Mouse (Mus musculus): ENCODE measurements around the gene Zfp446. TPM values are rescaled to one million over a fixed set of nuclear protein-coding genes. Genes with fewer than 3 reads are reported as not detected.

The Zfp446 gene
- polyA plus RNA-seq, 1 experiment from 2014 or later, result 5.9 TPM

DNA sequence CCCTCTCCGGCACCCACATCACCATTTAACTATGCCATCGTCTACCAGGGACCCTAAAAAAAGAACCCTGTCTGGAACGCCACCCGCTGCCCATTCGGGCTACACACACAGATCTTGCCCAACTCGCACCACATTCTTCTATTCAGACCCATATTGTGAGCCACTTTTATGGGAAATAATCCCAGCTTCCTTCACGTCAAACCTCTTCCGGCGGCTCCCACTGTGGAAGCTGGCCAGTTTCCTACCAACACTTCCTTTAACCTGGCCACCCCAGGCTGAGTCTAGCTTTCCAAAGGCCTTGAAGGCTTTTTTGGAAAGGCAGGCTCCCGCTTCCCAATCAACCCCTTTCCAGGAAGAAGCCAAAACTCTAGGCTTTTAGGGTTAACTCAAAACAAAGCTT lies 28.9 kb downstream of the Zfp446 start:
- H3K27ac ChIP-seq (replicated peaks; ENCODE audit: low read depth, low read length), result no peak overlapping the region
- no peaks in the 10 kb centered on the region for H3K9me3 ChIP-seq (replicated peaks; ENCODE audit: control insufficient read depth, low read length)
- no peak overlapping the region for H3K4me3 ChIP-seq (ENCODE audit: low read depth, low read length)
- ATAC-seq (replicated peaks; ENCODE audit: insufficient number of reproducible peaks, low FRiP score, low TSS enrichment, low read depth) (no peak), DNase-seq (ENCODE audit: low spot score) (no peak)
- H3K36me3 ChIP-seq (replicated peaks; ENCODE audit: control insufficient read depth, insufficient read depth, low read depth, low read length), result peaks cover 6% of the 10 kb centered on the region; the same call in 1 of the 2 replicates
- H3K4me2 ChIP-seq (ENCODE audit: low read depth, low read length), result no peak overlapping the region
- peaks cover 4% of the 10 kb centered on the region; the same call in 1 of the 2 replicates for H3K27me3 ChIP-seq (ENCODE audit: control insufficient read depth, insufficient read depth, low read length)
- H3K4me1 ChIP-seq (ENCODE audit: control insufficient read depth, insufficient read depth, low read length), result no peaks in the 10 kb centered on the region
- 86% methylated on average over 10 of the region's 10 CpGs for WGBS
- no peak overlapping the region for H3K9ac ChIP-seq (replicated peaks; ENCODE audit: low read length)

DNA sequence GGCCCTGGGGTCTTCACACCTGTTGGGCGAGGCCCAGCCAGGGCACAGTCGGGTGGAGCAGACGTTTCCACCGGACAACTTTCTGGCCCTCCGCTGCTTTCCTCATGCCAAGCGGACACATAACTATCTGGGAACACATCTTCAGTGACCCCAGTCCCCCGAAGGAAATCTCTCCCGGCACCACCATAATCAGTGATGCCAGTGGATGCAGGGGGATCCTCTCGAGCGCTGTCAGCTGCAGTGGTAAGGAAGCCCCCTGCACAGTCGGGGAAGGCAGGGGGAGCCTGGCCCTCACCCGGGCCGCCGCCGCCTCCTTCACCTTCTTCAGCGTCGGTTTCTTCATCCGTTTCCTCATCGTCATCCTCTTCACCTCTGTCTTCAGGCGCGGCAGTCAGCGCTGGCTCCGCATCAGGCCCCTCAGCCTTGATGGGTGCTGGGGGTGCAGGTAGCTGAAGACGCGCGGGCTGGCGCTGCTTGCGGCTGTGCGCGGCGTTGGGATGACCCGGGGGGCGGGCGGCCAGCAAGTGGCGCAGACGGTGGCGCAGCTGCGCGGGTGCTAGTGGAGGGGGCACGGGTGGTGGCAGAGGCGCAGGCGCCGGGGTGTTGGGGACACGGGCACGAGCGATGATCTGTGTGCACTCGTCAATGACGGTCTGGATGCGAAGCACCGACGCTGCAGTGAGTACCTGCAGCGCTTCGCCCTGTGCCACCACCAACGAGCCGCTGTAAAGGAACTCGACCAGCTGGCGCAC lies 29.9 kb downstream of the Zfp446 start:
- Histone ChIP-seq H3K27ac (replicated peaks; ENCODE audit: low read depth, low read length) (no peak overlapping the region), H3K9ac (replicated peaks; ENCODE audit: low read length) (no peak overlapping the region; the same call in 1 of the 2 replicates), H3K36me3 (replicated peaks; ENCODE audit: control insufficient read depth, insufficient read depth, low read depth, low read length) (peaks cover 6% of the 10 kb centered on the region; the same call in 1 of the 2 replicates), H3K27me3 (ENCODE audit: control insufficient read depth, insufficient read depth, low read length) (peaks cover 4% of the 10 kb centered on the region; the same call in 1 of the 2 replicates), H3K4me1 (ENCODE audit: control insufficient read depth, insufficient read depth, low read length) (no peaks in the 10 kb centered on the region), H3K4me3 (ENCODE audit: low read depth, low read length) (peak overlapping the region; percentile 8; the same call in 1 of the 2 replicates), H3K9me3 (replicated peaks; ENCODE audit: control insufficient read depth, low read length) (no peaks in the 10 kb centered on the region), H3K4me2 (ENCODE audit: low read depth, low read length) (peak overlapping the region; percentile 25)
- ATAC-seq (replicated peaks; ENCODE audit: insufficient number of reproducible peaks, low FRiP score, low TSS enrichment, low read depth) (no peak), DNase-seq (ENCODE audit: low spot score) (no peak)
- WGBS, result 38% methylated on average over 57 of the region's 57 CpGs

DNA sequence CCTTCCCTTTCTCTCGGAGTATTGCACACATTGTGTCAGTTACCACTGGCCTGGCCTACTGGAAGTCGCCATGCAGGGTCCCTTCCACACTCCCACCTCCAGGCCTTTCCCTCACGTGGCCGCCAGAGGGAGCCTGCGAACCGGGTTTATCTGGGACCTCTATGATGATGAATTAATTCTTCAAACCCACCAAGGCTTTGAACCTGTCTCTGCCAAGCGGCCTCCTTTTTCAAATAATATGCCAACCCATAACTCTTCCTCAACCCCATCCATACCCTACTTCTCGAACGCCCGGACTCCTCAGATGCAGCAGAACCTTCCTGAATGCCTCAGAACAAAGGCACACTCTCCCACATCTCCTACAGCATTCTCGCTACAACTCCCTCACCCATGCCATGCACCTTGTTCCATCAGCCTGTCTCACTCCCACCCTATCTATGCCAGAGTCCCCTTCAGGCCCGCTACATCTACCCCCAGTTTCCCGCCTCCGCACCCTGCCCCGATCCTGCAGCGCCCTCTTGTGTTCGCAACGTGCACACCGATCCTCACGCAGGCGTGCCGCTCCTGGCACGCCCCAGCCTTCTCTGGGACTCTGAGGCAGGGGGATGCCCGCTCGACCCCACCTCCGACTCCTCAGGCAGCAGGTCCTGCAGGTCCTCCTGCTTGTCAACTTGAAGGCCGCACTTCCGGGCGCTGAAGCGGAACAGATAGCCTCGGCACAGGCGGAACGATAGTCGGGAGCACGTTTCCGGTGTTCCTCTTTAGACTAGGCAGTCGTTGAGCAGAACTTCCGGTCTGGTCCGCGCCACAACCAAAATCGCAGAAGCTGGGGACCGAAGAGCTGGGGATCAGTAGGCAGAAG lies 31.7 kb downstream of the Zfp446 start:
- H3K4me1 ChIP-seq (ENCODE audit: control insufficient read depth, insufficient read depth, low read length), result no peaks in the 10 kb centered on the region
- ATAC-seq (replicated peaks; ENCODE audit: insufficient number of reproducible peaks, low FRiP score, low TSS enrichment, low read depth) (peak; percentile 89), DNase-seq (ENCODE audit: low spot score) (peak; percentile 98)
- peak overlapping the region; percentile 62 for H3K4me3 ChIP-seq (ENCODE audit: low read depth, low read length)
- peaks cover 6% of the 10 kb centered on the region; the same call in 1 of the 2 replicates for H3K36me3 ChIP-seq (replicated peaks; ENCODE audit: control insufficient read depth, insufficient read depth, low read depth, low read length)
- under 1% methylated on average over 42 of the region's 42 CpGs for WGBS
- peak overlapping the region; percentile 83 for H3K4me2 ChIP-seq (ENCODE audit: low read depth, low read length)
- peak overlapping the region; percentile 90 for H3K9ac ChIP-seq (replicated peaks; ENCODE audit: low read length)
- peaks cover 4% of the 10 kb centered on the region; the same call in 1 of the 2 replicates for H3K27me3 ChIP-seq (ENCODE audit: control insufficient read depth, insufficient read depth, low read length)
- no peaks in the 10 kb centered on the region for H3K9me3 ChIP-seq (replicated peaks; ENCODE audit: control insufficient read depth, low read length)
- peak overlapping the region; percentile 95 for H3K27ac ChIP-seq (replicated peaks; ENCODE audit: low read depth, low read length)

DNA sequence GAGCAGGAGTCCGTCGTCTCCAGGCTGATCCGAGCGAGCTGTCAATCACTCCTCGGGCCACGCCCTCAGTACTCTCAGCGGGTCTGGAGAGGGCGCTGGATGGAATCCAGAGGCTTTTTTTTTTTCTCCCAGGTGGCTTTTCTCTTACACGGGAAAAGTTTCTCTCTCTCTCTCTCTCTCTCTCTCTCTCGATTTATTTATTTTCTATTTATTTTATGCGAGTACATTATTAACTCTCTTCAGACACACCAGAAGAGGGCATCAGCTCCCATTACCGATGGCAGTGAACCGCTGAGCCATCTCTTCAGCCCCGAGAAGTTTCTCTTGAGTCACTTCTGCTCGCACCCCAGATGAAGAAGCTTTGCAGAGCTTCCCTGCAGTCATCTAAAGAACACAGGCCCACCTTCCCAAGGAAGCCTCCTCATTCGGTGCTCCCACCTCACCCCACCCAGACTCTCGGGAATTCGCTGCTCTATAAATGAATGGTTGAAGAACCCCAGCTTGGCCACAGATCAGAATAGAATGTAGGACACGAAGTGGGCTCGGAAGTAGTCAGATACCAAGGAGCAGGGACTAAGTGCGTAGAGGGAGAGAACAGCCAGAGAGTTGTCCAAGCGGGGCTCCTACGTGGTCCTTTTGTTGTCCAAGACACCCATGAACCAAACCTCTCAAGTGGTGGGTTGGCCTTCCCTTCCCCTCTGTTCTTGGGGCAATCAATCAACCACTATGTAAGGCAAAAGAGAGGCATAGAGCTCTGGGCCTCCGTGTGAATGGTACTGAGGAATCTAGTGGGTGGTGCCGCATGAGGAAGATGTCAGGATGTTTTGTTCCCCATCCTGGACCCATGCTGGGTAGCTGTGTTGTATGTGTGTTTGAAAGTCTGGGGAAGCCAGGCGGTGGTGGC lies 32.6 kb downstream of the Zfp446 start, which contains the start of gene Zbtb45:
Zbtb45 (minus strand) TSS at position 30 of the 904 bp plus-strand sequence.
- Histone ChIP-seq H3K4me1 (ENCODE audit: control insufficient read depth, insufficient read depth, low read length) (no peaks in the 10 kb centered on the region), H3K4me3 (ENCODE audit: low read depth, low read length) (peak within 1 kb of the TSS; percentile 62), H3K27ac (replicated peaks; ENCODE audit: low read depth, low read length) (peak within 1 kb of the TSS; percentile 95), H3K4me2 (ENCODE audit: low read depth, low read length) (peak within 1 kb of the TSS; percentile 83), H3K27me3 (ENCODE audit: control insufficient read depth, insufficient read depth, low read length) (peaks cover 4% of the 10 kb centered on the region; the same call in 1 of the 2 replicates), H3K36me3 (replicated peaks; ENCODE audit: control insufficient read depth, insufficient read depth, low read depth, low read length) (peaks cover 6% of the 10 kb centered on the region; the same call in 1 of the 2 replicates), H3K9me3 (replicated peaks; ENCODE audit: control insufficient read depth, low read length) (no peaks in the 10 kb centered on the region), H3K9ac (replicated peaks; ENCODE audit: low read length) (peak within 1 kb of the TSS; percentile 90)
- 20% methylated on average over 26 of the region's 26 CpGs for WGBS
- ATAC-seq (replicated peaks; ENCODE audit: insufficient number of reproducible peaks, low FRiP score, low TSS enrichment, low read depth), result no peak
- DNase-seq (ENCODE audit: low spot score), result no peak

DNA sequence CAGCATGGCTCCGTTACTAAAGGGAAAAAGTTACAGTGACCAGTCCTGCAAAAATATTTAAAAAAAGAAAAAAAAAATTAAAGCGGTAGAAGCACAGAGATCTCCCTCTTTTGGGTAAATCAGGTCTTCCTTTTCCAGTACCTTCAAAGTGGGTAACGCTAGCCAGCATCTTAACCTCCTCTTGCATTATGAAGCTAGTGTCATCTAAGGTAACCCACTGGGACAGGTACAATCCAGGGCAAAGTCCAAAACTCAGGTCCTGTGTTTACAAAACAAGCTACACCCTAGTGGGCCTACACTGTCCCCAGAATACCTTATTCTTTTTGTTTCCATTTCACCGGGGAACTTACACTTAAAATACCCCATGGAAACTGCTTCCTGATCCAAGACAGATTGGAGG lies 36.0 kb downstream of the Zfp446 start:
- H3K4me3 ChIP-seq (ENCODE audit: low read depth, low read length), result no peak overlapping the region
- H3K36me3 ChIP-seq (replicated peaks; ENCODE audit: control insufficient read depth, insufficient read depth, low read depth, low read length), result no peaks in the 10 kb centered on the region
- H3K9me3 ChIP-seq (replicated peaks; ENCODE audit: control insufficient read depth, low read length), result no peaks in the 10 kb centered on the region
- WGBS, result 66% methylated on average over 4 of the region's 4 CpGs
- H3K4me1 ChIP-seq (ENCODE audit: control insufficient read depth, insufficient read depth, low read length), result no peaks in the 10 kb centered on the region
- H3K27me3 ChIP-seq (ENCODE audit: control insufficient read depth, insufficient read depth, low read length), result no peaks in the 10 kb centered on the region
- no peak overlapping the region for H3K9ac ChIP-seq (replicated peaks; ENCODE audit: low read length)
- no peak for ATAC-seq (replicated peaks; ENCODE audit: insufficient number of reproducible peaks, low FRiP score, low TSS enrichment, low read depth)
- no peak for DNase-seq (ENCODE audit: low spot score)
- no peak overlapping the region for H3K4me2 ChIP-seq (ENCODE audit: low read depth, low read length)
- no peak overlapping the region for H3K27ac ChIP-seq (replicated peaks; ENCODE audit: low read depth, low read length)

DNA sequence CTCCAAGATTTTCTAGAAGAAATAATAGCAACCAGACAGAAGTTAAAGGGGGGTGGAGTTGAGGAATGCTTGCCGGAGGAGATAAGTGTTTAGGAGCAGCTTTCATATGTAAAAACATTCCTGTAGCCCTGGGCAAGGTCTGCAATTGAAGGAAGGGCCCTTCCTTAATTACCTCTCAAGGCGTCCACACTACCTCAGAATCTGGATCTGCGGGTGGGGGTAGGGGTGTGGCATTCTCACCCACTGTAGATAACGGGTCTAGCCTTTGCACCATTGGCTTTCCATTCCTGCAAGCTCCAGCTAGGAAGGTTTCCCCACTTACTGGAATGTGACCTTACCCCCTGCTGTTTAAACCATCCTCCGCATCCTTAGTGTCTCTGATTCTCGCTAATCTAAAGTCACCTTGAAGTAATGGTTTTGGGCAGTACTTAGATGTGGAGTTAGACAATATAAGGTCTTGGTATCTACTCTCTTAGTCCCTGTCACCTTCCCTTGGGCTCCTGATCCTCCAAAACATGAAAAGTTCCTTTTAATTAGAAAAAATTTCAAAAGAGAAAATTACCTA lies 36.7 kb downstream of the Zfp446 start:
- WGBS, result 33% methylated on average over 6 of the region's 6 CpGs
- Histone ChIP-seq H3K9me3 (replicated peaks; ENCODE audit: control insufficient read depth, low read length) (no peaks in the 10 kb centered on the region), H3K4me2 (ENCODE audit: low read depth, low read length) (no peak overlapping the region), H3K4me3 (ENCODE audit: low read depth, low read length) (no peak overlapping the region), H3K4me1 (ENCODE audit: control insufficient read depth, insufficient read depth, low read length) (no peaks in the 10 kb centered on the region), H3K27me3 (ENCODE audit: control insufficient read depth, insufficient read depth, low read length) (no peaks in the 10 kb centered on the region), H3K36me3 (replicated peaks; ENCODE audit: control insufficient read depth, insufficient read depth, low read depth, low read length) (no peaks in the 10 kb centered on the region), H3K27ac (replicated peaks; ENCODE audit: low read depth, low read length) (no peak overlapping the region), H3K9ac (replicated peaks; ENCODE audit: low read length) (no peak overlapping the region)
- DNase-seq (ENCODE audit: low spot score) (no peak), ATAC-seq (replicated peaks; ENCODE audit: insufficient number of reproducible peaks, low FRiP score, low TSS enrichment, low read depth) (no peak)

DNA sequence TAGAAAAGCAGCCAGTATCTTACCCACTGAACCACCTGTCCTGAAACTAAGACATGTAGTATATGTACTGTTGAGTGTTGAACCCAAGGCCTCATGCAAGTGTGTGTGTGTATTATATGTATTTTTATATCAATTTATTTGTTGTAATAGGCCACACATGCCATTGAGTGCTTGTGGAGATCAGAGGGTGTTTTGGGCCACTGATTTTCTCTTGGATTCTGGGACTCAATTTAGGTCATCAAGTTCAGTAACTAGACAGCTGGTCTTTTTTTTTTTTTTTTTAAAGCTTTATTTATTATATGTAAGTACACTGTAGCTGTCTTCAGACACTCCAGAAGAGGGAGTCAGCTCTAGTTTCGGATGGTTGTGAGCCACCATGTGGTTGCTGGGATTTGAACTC lies 37.6 kb downstream of the Zfp446 start:
- H3K4me2 ChIP-seq (ENCODE audit: low read depth, low read length), result no peak overlapping the region
- WGBS, result 87% methylated on average over 1 of the region's 1 CpGs

More for the DNA sequence above, 37.6 kb downstream of the Zfp446 start:
- no peaks in the 10 kb centered on the region for H3K4me1 ChIP-seq (ENCODE audit: control insufficient read depth, insufficient read depth, low read length)
- no peak overlapping the region for H3K9ac ChIP-seq (replicated peaks; ENCODE audit: low read length)
- DNase-seq (ENCODE audit: low spot score), result no peak
- H3K27me3 ChIP-seq (ENCODE audit: control insufficient read depth, insufficient read depth, low read length), result no peaks in the 10 kb centered on the region
- ATAC-seq (replicated peaks; ENCODE audit: insufficient number of reproducible peaks, low FRiP score, low TSS enrichment, low read depth), result no peak
- no peak overlapping the region for H3K27ac ChIP-seq (replicated peaks; ENCODE audit: low read depth, low read length)
- no peaks in the 10 kb centered on the region for H3K9me3 ChIP-seq (replicated peaks; ENCODE audit: control insufficient read depth, low read length)
- H3K4me3 ChIP-seq (ENCODE audit: low read depth, low read length), result no peak overlapping the region
- H3K36me3 ChIP-seq (replicated peaks; ENCODE audit: control insufficient read depth, insufficient read depth, low read depth, low read length), result no peaks in the 10 kb centered on the region
